Mouse (Mus musculus): ENCODE results near the gene Psmb4. TPM values are rescaled to one million over a fixed set of nuclear protein-coding genes. Genes with fewer than 3 reads are reported as not detected.

Psmb4 gene
- total and polyA plus RNA-seq, 2 experiments from 2014 or later: 314 to 383 TPM

- DNase-seq (ENCODE audit: low spot score) (peak; percentile 82), ATAC-seq (peak; percentile 62; the same call in 1 of the 2 replicates)
- no peak overlapping the region for H3K27ac ChIP-seq
- H3K27me3 ChIP-seq (ENCODE audit: insufficient read depth, low read length): no peaks in the 10 kb centered on the region
- no peak overlapping the region for H3K4me2 ChIP-seq (ENCODE audit: low read depth, low read length)
- no peak overlapping the region for H3K4me3 ChIP-seq (ENCODE audit: low read length)
- WGBS: 23% methylated on average over 7 of the region's 7 CpGs
- no peaks in the 10 kb centered on the region for H3K4me1 ChIP-seq (ENCODE audit: insufficient read depth, low read length)
- no peaks in the 10 kb centered on the region for H3K36me3 ChIP-seq (ENCODE audit: insufficient read depth, low read length)
- no peaks in the 10 kb centered on the region for H3K9me3 ChIP-seq (ENCODE audit: low read length)
- H3K9ac ChIP-seq (replicated peaks; ENCODE audit: low read length): no peak overlapping the region
- TF ChIP-seq CTCF (IDR thresholded peaks at IDR 0.05; ENCODE audit: low read depth): peak; percentile 79
These were observed 16.0 kb upstream of the Psmb4 start for GRCm38 (mm10) chr3:94902747-94903146.

- 70% methylated on average over 3 of the region's 3 CpGs for WGBS
- ATAC-seq (no peak), DNase-seq (ENCODE audit: low spot score) (no peak)
- Histone ChIP-seq H3K27me3 (ENCODE audit: insufficient read depth, low read length) (no peaks in the 10 kb centered on the region), H3K9me3 (ENCODE audit: low read length) (no peaks in the 10 kb centered on the region), H3K4me3 (ENCODE audit: low read length) (no peak overlapping the region), H3K4me1 (ENCODE audit: insufficient read depth, low read length) (no peaks in the 10 kb centered on the region), H3K27ac (no peak overlapping the region), H3K4me2 (ENCODE audit: low read depth, low read length) (no peak overlapping the region), H3K9ac (replicated peaks; ENCODE audit: low read length) (no peak overlapping the region), H3K36me3 (ENCODE audit: insufficient read depth, low read length) (no peaks in the 10 kb centered on the region)
- no peak for TF ChIP-seq CTCF (IDR thresholded peaks at IDR 0.05; ENCODE audit: low read depth)
These were observed 7.3 kb upstream of the Psmb4 start for GRCm38 (mm10) chr3:94894076-94894475.

GRCm38 (mm10) chr3:94888595-94888994 is 1.8 kb upstream of the Psmb4 start:
- TF ChIP-seq CTCF (IDR thresholded peaks at IDR 0.05; ENCODE audit: low read depth): peak; percentile 63
- DNase-seq (ENCODE audit: low spot score) (peak; percentile 60), ATAC-seq (no peak)
- peaks cover 7% of the 10 kb centered on the region; the same call in 1 of the 2 replicates for H3K4me1 ChIP-seq (ENCODE audit: insufficient read depth, low read length)
- no peak overlapping the region for H3K4me2 ChIP-seq (ENCODE audit: low read depth, low read length)
- H3K27ac ChIP-seq: no peak overlapping the region
- no peak overlapping the region for H3K9ac ChIP-seq (replicated peaks; ENCODE audit: low read length)
- H3K36me3 ChIP-seq (ENCODE audit: insufficient read depth, low read length): peaks cover 15% of the 10 kb centered on the region
- H3K9me3 ChIP-seq (ENCODE audit: low read length): no peaks in the 10 kb centered on the region
- H3K27me3 ChIP-seq (ENCODE audit: insufficient read depth, low read length): no peaks in the 10 kb centered on the region
- H3K4me3 ChIP-seq (ENCODE audit: low read length): no peak overlapping the region

- Histone ChIP-seq H3K27me3 (ENCODE audit: insufficient read depth, low read length) (no peaks in the 10 kb centered on the region), H3K4me2 (ENCODE audit: low read depth, low read length) (no peak overlapping the region), H3K9ac (replicated peaks; ENCODE audit: low read length) (no peak overlapping the region), H3K4me3 (ENCODE audit: low read length) (no peak overlapping the region), H3K27ac (no peak overlapping the region), H3K4me1 (ENCODE audit: insufficient read depth, low read length) (peaks cover 7% of the 10 kb centered on the region; the same call in 1 of the 2 replicates), H3K36me3 (ENCODE audit: insufficient read depth, low read length) (peaks cover 63% of the 10 kb centered on the region), H3K9me3 (ENCODE audit: low read length) (no peaks in the 10 kb centered on the region)
- 83% methylated on average over 3 of the region's 3 CpGs for WGBS
- DNase-seq (ENCODE audit: low spot score) (no peak), ATAC-seq (no peak)
- TF ChIP-seq CTCF (IDR thresholded peaks at IDR 0.05; ENCODE audit: low read depth): no peak
These were observed 4.2 kb downstream of the Psmb4 start for GRCm38 (mm10) chr3:94882579-94882978.

GRCm38 (mm10) chr3:94881840-94882239 is 4.9 kb downstream of the Psmb4 start:
- no peak for DNase-seq (ENCODE audit: low spot score)
- TF ChIP-seq CTCF (IDR thresholded peaks at IDR 0.05; ENCODE audit: low read depth): no peak
- no peak overlapping the region for H3K4me3 ChIP-seq (ENCODE audit: low read length)

GRCm38 (mm10) chr3:94878618-94879017 is 8.1 kb downstream of the Psmb4 start:
- no peak overlapping the region for H3K9ac ChIP-seq (replicated peaks; ENCODE audit: low read length)
- DNase-seq (ENCODE audit: low spot score) (no peak), ATAC-seq (no peak)
- H3K9me3 ChIP-seq (ENCODE audit: low read length): no peaks in the 10 kb centered on the region
- no peaks in the 10 kb centered on the region for H3K27me3 ChIP-seq (ENCODE audit: insufficient read depth, low read length)
- H3K4me1 ChIP-seq (ENCODE audit: insufficient read depth, low read length): no peaks in the 10 kb centered on the region
- no peak overlapping the region for H3K4me2 ChIP-seq (ENCODE audit: low read depth, low read length)
- peaks cover 87% of the 10 kb centered on the region for H3K36me3 ChIP-seq (ENCODE audit: insufficient read depth, low read length)
- H3K4me3 ChIP-seq (ENCODE audit: low read length): no peak overlapping the region
- 91% methylated on average over 6 of the region's 6 CpGs for WGBS
- no peak overlapping the region for H3K27ac ChIP-seq
- no peak for TF ChIP-seq CTCF (IDR thresholded peaks at IDR 0.05; ENCODE audit: low read depth)

More at GRCm38 (mm10) chr3:94881840-94882239, 4.9 kb downstream of the Psmb4 start:
- H3K4me2 ChIP-seq (ENCODE audit: low read depth, low read length): no peak overlapping the region
- WGBS: 73% methylated on average over 4 of the region's 4 CpGs
- peaks cover 7% of the 10 kb centered on the region; the same call in 1 of the 2 replicates for H3K4me1 ChIP-seq (ENCODE audit: insufficient read depth, low read length)
- H3K9me3 ChIP-seq (ENCODE audit: low read length): no peaks in the 10 kb centered on the region
- H3K27ac ChIP-seq: no peak overlapping the region
- no peak overlapping the region for H3K9ac ChIP-seq (replicated peaks; ENCODE audit: low read length)
- ATAC-seq: no peak
- H3K27me3 ChIP-seq (ENCODE audit: insufficient read depth, low read length): no peaks in the 10 kb centered on the region
- peaks cover 70% of the 10 kb centered on the region for H3K36me3 ChIP-seq (ENCODE audit: insufficient read depth, low read length)

GRCm38 (mm10) chr3:94869011-94869410 is 17.8 kb downstream of the Psmb4 start:
- 97% methylated on average over 3 of the region's 3 CpGs for WGBS
- peaks cover 51% of the 10 kb centered on the region for H3K36me3 ChIP-seq (ENCODE audit: insufficient read depth, low read length)
- H3K9ac ChIP-seq (replicated peaks; ENCODE audit: low read length): no peak overlapping the region

More at GRCm38 (mm10) chr3:94869011-94869410, 17.8 kb downstream of the Psmb4 start:
- Histone ChIP-seq H3K9me3 (ENCODE audit: low read length) (no peaks in the 10 kb centered on the region), H3K27ac (no peak overlapping the region), H3K4me2 (ENCODE audit: low read depth, low read length) (no peak overlapping the region), H3K4me3 (ENCODE audit: low read length) (no peak overlapping the region), H3K27me3 (ENCODE audit: insufficient read depth, low read length) (no peaks in the 10 kb centered on the region), H3K4me1 (ENCODE audit: insufficient read depth, low read length) (no peaks in the 10 kb centered on the region)
- ATAC-seq (no peak), DNase-seq (ENCODE audit: low spot score) (no peak)
- TF ChIP-seq CTCF (IDR thresholded peaks at IDR 0.05; ENCODE audit: low read depth): no peak

Data from hindbrain, postnatal 0 days (tissue).